Mouse (Mus musculus): ENCODE measurements around the gene Hist2h3c2. TPM values are rescaled to one million over a fixed set of nuclear protein-coding genes. Genes with fewer than 3 reads are reported as not detected.
"Not testable (repeated sequence)": the region's sequence is repeated elsewhere in the genome, so short reads cannot be mapped to it uniquely, and the experiment has no call there.

The Hist2h3c2 gene
- 2.5 and 3.7 TPM in 2 replicates for polyA plus RNA-seq (2016; fragmentation: Nextera tagmentation; extraction: Ambion mirVana)

GRCm38 (mm10) chr3:96238954-96239793 lies at the start of gene Hist2h3c2:
Gene Hist2h3c2, minus strand, starts transcription at chr3:96239127.
- Histone ChIP-seq H3K4me1 (replicated peaks) (peaks cover 26% of the 10 kb centered on the region), H3K4me3 (peak within 1 kb of the TSS; percentile 51), H3K4me2 (peak within 1 kb of the TSS; percentile 80), H3K9ac (peak within 1 kb of the TSS; percentile 74), H3K27ac (ENCODE audit: poor library complexity, severe bottlenecking) (peak within 1 kb of the TSS; percentile 89)
- not testable (repeated sequence) for H3K27me3 ChIP-seq (replicated peaks); H3K36me3 ChIP-seq; H3K9me3 ChIP-seq (replicated peaks)
- peak; percentile 91 for ATAC-seq (ENCODE audit: insufficient number of reproducible peaks, low FRiP score)
- WGBS = 0% methylated on average over 12 of the region's 68 CpGs

GRCm38 (mm10) chr3:96287334-96287733 lies 48.4 kb upstream of the Hist2h3c2 start:
- H3K9me3 ChIP-seq (replicated peaks); ATAC-seq (ENCODE audit: insufficient number of reproducible peaks, low FRiP score): not testable (repeated sequence)
- WGBS = 87% methylated on average over 11 of the region's 11 CpGs

DNA sequence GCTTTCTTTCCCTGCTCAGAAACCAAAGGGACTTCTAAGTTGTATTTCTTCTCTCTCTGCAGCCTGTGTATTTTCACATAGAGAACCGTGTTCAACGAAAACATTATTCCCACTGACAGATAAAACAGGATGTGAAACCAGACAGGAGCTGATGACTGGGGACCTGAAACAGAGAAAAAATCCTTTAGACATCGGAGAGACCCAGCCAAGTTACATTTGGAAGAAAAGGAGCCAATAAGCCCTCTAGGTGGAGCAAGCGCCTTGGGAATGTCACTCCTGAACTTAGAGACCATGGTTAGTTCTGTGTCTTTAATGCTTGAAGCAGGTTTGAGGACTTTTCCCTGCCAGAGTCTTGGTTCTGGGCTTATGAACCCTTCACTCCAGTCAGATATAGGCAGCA lies 45.5 kb upstream of the Hist2h3c2 start:
- Histone ChIP-seq H3K4me2 (peak overlapping the region; percentile 53), H3K27ac (ENCODE audit: poor library complexity, severe bottlenecking) (no peak overlapping the region), H3K36me3 (no peaks in the 10 kb centered on the region), H3K27me3 (replicated peaks) (peaks cover 48% of the 10 kb centered on the region), H3K9ac (peak overlapping the region; percentile 58), H3K4me3 (0 out of 2 replicates have a peak overlapping the region, but pooled peaks have one; percentile 7), H3K9me3 (replicated peaks) (no peaks in the 10 kb centered on the region), H3K4me1 (replicated peaks) (peaks cover 8% of the 10 kb centered on the region; the same call in 1 of the 2 replicates)
- WGBS = 10% methylated on average over 4 of the region's 4 CpGs
- no peak for ATAC-seq (ENCODE audit: insufficient number of reproducible peaks, low FRiP score)

More at GRCm38 (mm10) chr3:96287334-96287733, 48.4 kb upstream of the Hist2h3c2 start:
- not testable (repeated sequence) for H3K4me1 ChIP-seq (replicated peaks); H3K27ac ChIP-seq (ENCODE audit: poor library complexity, severe bottlenecking); H3K36me3 ChIP-seq; H3K4me2 ChIP-seq; H3K4me3 ChIP-seq; H3K9ac ChIP-seq
- peaks cover 41% of the 10 kb centered on the region for H3K27me3 ChIP-seq (replicated peaks)

DNA sequence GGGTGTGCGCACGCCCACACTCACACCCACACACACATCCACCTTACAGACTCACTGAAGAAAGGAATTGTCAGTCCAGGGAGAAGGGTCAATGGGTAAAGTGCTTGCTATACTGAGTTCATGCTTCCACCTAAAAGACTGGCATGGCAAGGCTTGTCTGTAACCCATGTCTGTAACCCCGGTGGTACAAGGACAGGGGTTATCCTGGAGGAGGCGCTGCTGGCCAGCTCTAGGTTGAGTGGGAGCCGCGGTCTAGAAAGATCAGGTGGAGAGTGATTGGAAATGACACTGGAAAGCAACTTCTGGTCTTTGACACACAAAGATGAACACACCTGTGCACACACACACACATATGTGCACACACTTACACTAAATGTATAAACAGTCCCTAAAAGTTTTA lies 41.7 kb upstream of the Hist2h3c2 start:
- no peak overlapping the region for H3K4me3 ChIP-seq
- WGBS = 58% methylated on average over 6 of the region's 6 CpGs

GRCm38 (mm10) chr3:96277800-96278624 lies 39.1 kb upstream of the Hist2h3c2 start:
- H3K9ac ChIP-seq = peak overlapping the region; percentile 73
- ATAC-seq (ENCODE audit: insufficient number of reproducible peaks, low FRiP score) = peak; percentile 89
- H3K36me3 ChIP-seq = no peaks in the 10 kb centered on the region
- peak overlapping the region; percentile 86 for H3K4me2 ChIP-seq
- H3K27ac ChIP-seq (ENCODE audit: poor library complexity, severe bottlenecking) = peak overlapping the region; percentile 84
- H3K9me3 ChIP-seq (replicated peaks) = no peaks in the 10 kb centered on the region
- under 1% methylated on average over 49 of the region's 49 CpGs for WGBS
- H3K27me3 ChIP-seq (replicated peaks) = peaks cover 18% of the 10 kb centered on the region
- peak overlapping the region; percentile 57 for H3K4me3 ChIP-seq
- H3K4me1 ChIP-seq (replicated peaks) = peaks cover 8% of the 10 kb centered on the region

More for the DNA sequence above, 41.7 kb upstream of the Hist2h3c2 start:
- Histone ChIP-seq H3K9ac (no peak overlapping the region), H3K36me3 (no peaks in the 10 kb centered on the region), H3K27ac (ENCODE audit: poor library complexity, severe bottlenecking) (no peak overlapping the region), H3K4me1 (replicated peaks) (peaks cover 16% of the 10 kb centered on the region), H3K9me3 (replicated peaks) (no peaks in the 10 kb centered on the region), H3K27me3 (replicated peaks) (peaks cover 34% of the 10 kb centered on the region), H3K4me2 (no peak overlapping the region)
- no peak for ATAC-seq (ENCODE audit: insufficient number of reproducible peaks, low FRiP score)

GRCm38 (mm10) chr3:96277428-96277799 lies 38.5 kb upstream of the Hist2h3c2 start:
- peak; percentile 15 for ATAC-seq (ENCODE audit: insufficient number of reproducible peaks, low FRiP score)
- H3K27me3 ChIP-seq (replicated peaks) = peaks cover 12% of the 10 kb centered on the region
- H3K4me2 ChIP-seq = peak overlapping the region; percentile 86
- peak overlapping the region; percentile 73 for H3K9ac ChIP-seq
- peak overlapping the region; percentile 57 for H3K4me3 ChIP-seq
- H3K9me3 ChIP-seq (replicated peaks) = no peaks in the 10 kb centered on the region
- no peaks in the 10 kb centered on the region for H3K36me3 ChIP-seq
- WGBS = 12% methylated on average over 8 of the region's 8 CpGs
- peaks cover 8% of the 10 kb centered on the region for H3K4me1 ChIP-seq (replicated peaks)
- peak overlapping the region; percentile 66; the same call in 1 of the 2 replicates for H3K27ac ChIP-seq (ENCODE audit: poor library complexity, severe bottlenecking)

DNA sequence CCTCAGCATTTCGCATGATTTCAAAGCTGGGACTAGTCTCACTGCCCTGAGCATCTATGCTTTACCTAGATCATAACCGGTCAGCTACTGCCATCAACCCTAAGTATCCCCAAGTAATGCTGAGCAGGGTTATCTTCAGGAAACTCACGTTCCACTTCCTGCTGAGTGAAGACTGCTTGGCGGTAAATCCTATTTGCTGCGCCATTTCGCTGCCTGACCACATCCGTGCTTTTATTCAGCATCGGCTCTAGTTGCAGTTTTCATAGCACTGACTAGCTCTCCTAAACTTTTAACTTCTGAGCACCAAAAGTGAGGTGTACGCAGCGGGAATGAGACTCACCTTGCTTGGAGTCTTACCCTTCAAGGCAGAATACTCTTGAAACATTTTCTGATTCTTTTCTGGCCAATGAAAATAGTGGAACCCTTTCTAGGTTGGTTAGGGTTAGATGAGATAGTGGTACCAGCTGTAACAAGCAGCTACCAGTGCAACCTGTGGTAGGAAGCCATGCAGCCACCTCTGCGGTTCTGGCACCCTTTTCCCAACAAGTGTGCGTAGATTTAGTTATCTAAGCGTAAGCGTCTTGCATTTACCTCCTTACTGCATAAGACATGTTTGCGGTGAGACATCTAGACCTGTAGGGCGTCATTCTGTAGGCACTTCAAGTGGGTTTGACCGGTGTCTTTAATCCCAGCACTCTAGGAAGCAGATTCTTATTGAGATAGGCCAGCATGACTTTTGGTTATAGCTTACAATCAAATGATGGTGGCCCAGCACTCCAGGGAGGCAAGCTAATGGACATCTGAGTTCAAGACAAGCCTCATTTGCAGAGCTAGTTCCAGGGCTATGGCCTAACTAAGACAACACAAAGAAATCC lies 34.9 kb upstream of the Hist2h3c2 start:
- Histone ChIP-seq H3K27ac (ENCODE audit: poor library complexity, severe bottlenecking) (no peak overlapping the region), H3K36me3 (no peaks in the 10 kb centered on the region), H3K4me3 (no peak overlapping the region), H3K27me3 (replicated peaks) (no peaks in the 10 kb centered on the region), H3K9me3 (replicated peaks) (no peaks in the 10 kb centered on the region), H3K9ac (no peak overlapping the region), H3K4me2 (no peak overlapping the region), H3K4me1 (replicated peaks) (peaks cover 8% of the 10 kb centered on the region)
- no peak for ATAC-seq (ENCODE audit: insufficient number of reproducible peaks, low FRiP score)
- WGBS = 79% methylated on average over 17 of the region's 17 CpGs

- WGBS = under 1% methylated on average over 45 of the region's 45 CpGs
- peak; percentile 96 for ATAC-seq (ENCODE audit: insufficient number of reproducible peaks, low FRiP score)
These were observed 30.9 kb upstream of the Hist2h3c2 start, which contains the start of gene Hist2h2bb for GRCm38 (mm10) chr3:96269511-96270474. Gene Hist2h2bb, plus strand, starts transcription at chr3:96269752.

DNA sequence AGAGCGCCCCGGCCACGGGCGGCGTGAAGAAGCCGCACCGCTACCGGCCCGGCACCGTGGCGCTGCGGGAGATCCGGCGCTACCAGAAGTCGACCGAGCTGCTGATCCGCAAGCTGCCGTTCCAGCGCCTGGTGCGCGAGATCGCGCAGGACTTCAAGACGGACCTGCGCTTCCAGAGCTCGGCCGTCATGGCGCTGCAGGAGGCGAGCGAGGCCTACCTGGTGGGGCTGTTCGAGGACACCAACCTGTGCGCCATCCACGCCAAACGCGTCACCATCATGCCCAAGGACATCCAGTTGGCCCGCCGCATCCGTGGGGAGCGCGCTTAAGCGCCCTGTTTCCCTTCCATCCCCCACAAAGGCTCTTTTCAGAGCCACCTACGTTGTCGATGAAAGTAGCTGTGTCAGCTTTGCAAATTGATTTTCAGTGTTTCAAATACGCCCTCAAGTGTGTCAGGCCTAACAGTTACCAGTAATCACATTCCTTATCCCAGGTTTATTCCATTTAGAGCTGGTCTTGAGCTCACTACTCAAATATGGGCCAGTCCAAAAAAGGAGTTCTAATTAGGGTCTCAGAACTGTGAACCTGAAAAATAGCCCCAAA lies 29.9 kb upstream of the Hist2h3c2 start:
- not testable (repeated sequence) for H3K9me3 ChIP-seq (replicated peaks); H3K36me3 ChIP-seq; H3K27me3 ChIP-seq (replicated peaks)
- Histone ChIP-seq H3K27ac (ENCODE audit: poor library complexity, severe bottlenecking) (peak overlapping the region; percentile 97), H3K4me1 (replicated peaks) (peaks cover 11% of the 10 kb centered on the region), H3K9ac (peak overlapping the region; percentile 71), H3K4me2 (peak overlapping the region; percentile 95), H3K4me3 (peak overlapping the region; percentile 60)
- peak; percentile 29 for ATAC-seq (ENCODE audit: insufficient number of reproducible peaks, low FRiP score)
- WGBS = under 1% methylated on average over 11 of the region's 44 CpGs

More at GRCm38 (mm10) chr3:96269511-96270474, 30.9 kb upstream of the Hist2h3c2 start, which contains the start of gene Hist2h2bb:
- no peaks in the 10 kb centered on the region for H3K27me3 ChIP-seq (replicated peaks)
- H3K9me3 ChIP-seq (replicated peaks) = no peaks in the 10 kb centered on the region
- peak within 1 kb of the TSS; percentile 97 for H3K27ac ChIP-seq (ENCODE audit: poor library complexity, severe bottlenecking)
- peak within 1 kb of the TSS; percentile 60 for H3K4me3 ChIP-seq
- H3K4me1 ChIP-seq (replicated peaks) = peaks cover 5% of the 10 kb centered on the region
- no peaks in the 10 kb centered on the region for H3K36me3 ChIP-seq
- peak within 1 kb of the TSS; percentile 83 for H3K9ac ChIP-seq
- H3K4me2 ChIP-seq = peak within 1 kb of the TSS; percentile 95

Data from heart, embryonic 12.5 days (tissue).